Mouse (Mus musculus): ENCODE results near the gene Cd72. TPM values are rescaled to one million over a fixed set of nuclear protein-coding genes. Genes with fewer than 3 reads are reported as not detected.

Cd72 gene
- total and polyA plus RNA-seq, 2 experiments = 3.6 to 4.9 TPM

DNA sequence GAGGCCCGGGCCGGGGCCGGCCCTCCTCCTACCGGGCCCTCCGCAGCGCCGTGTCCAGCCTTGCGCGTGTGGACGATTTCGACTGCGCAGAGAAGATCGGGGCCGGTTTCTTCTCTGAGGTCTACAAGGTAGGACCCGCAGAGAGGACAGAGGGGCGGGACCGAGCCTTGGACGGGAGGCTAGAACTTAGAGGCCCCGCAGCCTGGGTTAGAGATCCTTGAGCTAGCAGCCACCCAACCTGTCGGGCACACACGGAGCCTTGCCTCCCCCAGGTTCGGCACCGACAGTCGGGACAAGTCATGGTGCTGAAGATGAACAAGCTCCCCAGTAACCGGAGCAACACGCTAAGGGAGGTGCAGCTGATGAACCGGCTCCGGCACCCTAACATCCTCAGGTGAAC lies 10.9 kb downstream of the Cd72 start:
- H3K4me3 ChIP-seq (ENCODE audit: insufficient read depth, low read depth, low read length) = peak overlapping the region; percentile 69
- no peaks in the 10 kb centered on the region for H3K27me3 ChIP-seq (ENCODE audit: control insufficient read depth, insufficient read depth, low read length)
- DNase-seq (ENCODE audit: extremely low read depth, low read depth, low spot score) = no peak
- peaks cover 6% of the 10 kb centered on the region; the same call in 1 of the 2 replicates for H3K36me3 ChIP-seq (ENCODE audit: control insufficient read depth, insufficient read depth, low read length)
- TF ChIP-seq CTCF (IDR thresholded peaks at IDR 0.05; ENCODE audit: low read depth, low read length) = no peak
- no peak for TF ChIP-seq POLR2A (IDR thresholded peaks at IDR 0.05; ENCODE audit: extremely low read depth, insufficient read depth, low read length)
- 2% methylated on average over 28 of the region's 28 CpGs for WGBS
- peak overlapping the region; percentile 92 for H3K9ac ChIP-seq (ENCODE audit: low read depth, low read length)
- H3K4me1 ChIP-seq (ENCODE audit: control insufficient read depth, insufficient read depth, low read length) = peaks cover 5% of the 10 kb centered on the region; the same call in 1 of the 2 replicates
- no peak overlapping the region for H3K27ac ChIP-seq (replicated peaks; ENCODE audit: insufficient read depth, low read depth, low read length)
- no peaks in the 10 kb centered on the region; the same call in 1 of the 2 replicates for H3K79me2 ChIP-seq (ENCODE audit: control insufficient read depth, insufficient read depth, low read length)

DNA sequence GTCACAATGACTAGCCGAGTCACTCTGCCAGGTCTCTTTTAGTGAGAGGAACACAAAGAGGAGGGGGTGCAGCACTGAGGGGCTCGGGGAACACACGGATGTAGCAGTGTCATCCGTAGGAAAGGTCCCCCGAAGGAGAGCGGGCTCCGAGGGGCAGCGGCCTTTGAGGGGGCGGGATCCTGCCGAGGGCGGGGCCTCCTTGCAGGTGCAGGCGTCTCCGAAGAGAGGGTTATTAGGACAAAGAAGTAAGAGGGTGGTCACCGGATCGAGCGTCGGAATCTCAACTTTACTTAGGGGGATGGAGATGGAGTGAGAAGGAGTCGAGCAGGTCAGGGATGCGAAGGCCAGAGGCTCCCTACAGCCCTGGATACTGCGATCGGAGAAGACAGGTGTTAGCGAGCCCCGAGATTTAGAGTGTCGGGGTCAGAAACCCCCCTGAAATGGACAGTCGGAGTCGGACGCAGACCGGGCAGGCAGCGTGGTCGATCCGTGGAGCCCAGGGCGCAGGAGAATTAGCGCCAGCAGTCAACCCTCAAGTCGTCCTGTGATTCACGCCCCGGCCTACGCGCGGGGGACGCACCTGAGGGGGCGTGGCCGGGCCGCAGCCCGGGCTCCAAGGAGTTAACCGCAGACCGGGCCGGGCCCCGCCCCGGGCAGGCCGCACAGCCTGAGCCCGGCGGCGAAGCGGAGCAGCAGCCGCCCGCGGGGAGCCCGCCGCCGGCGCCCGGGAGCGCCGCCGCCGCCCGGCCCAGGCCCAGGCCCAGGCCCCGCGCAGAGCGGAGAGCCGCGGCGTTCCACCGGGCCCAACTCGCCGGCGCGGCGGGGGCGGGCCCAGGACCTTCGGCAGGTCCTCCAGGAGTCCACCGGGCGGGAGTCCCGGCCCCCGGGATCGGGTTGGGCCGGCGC lies 11.7 kb downstream of the Cd72 start:
- H3K27ac ChIP-seq (replicated peaks; ENCODE audit: insufficient read depth, low read depth, low read length) = peak overlapping the region; percentile 80
- TF ChIP-seq CTCF (IDR thresholded peaks at IDR 0.05; ENCODE audit: low read depth, low read length) (no peak), POLR2A (IDR thresholded peaks at IDR 0.05; ENCODE audit: extremely low read depth, insufficient read depth, low read length) (no peak)
- H3K4me3 ChIP-seq (ENCODE audit: insufficient read depth, low read depth, low read length) = peak overlapping the region; percentile 69
- peaks cover 6% of the 10 kb centered on the region; the same call in 1 of the 2 replicates for H3K36me3 ChIP-seq (ENCODE audit: control insufficient read depth, insufficient read depth, low read length)
- H3K27me3 ChIP-seq (ENCODE audit: control insufficient read depth, insufficient read depth, low read length) = no peaks in the 10 kb centered on the region
- no peaks in the 10 kb centered on the region; the same call in 1 of the 2 replicates for H3K79me2 ChIP-seq (ENCODE audit: control insufficient read depth, insufficient read depth, low read length)
- H3K4me1 ChIP-seq (ENCODE audit: control insufficient read depth, insufficient read depth, low read length) = peaks cover 5% of the 10 kb centered on the region; the same call in 1 of the 2 replicates
- peak; percentile 60 for DNase-seq (ENCODE audit: extremely low read depth, low read depth, low spot score)
- H3K9ac ChIP-seq (ENCODE audit: low read depth, low read length) = peak overlapping the region; percentile 92
- under 1% methylated on average over 88 of the region's 88 CpGs for WGBS

DNA sequence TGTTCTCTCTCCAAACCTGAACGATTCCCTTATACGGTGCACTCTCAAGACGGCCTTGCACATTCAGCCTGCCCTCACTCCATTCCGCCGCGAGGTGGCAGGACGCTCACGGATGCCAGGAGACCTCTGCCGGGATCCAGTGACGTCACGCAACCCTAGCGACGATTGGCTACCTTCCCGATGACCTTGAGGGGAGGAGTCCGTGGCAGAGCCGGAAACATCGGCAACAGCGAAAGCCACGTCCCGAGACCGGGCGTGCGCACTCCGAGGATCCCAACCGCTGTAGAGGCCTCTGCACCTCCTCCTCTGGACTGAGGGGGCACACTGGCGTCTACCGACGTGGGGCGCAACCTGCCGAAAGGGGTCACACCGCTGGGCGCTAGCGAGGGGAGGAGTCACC lies 12.4 kb downstream of the Cd72 start:
- peak overlapping the region; percentile 69 for H3K4me3 ChIP-seq (ENCODE audit: insufficient read depth, low read depth, low read length)
- peak; percentile 98 for TF ChIP-seq CTCF (IDR thresholded peaks at IDR 0.05; ENCODE audit: low read depth, low read length)
- TF ChIP-seq POLR2A (IDR thresholded peaks at IDR 0.05; ENCODE audit: extremely low read depth, insufficient read depth, low read length) = peak; percentile 91
- under 1% methylated on average over 33 of the region's 33 CpGs for WGBS
- peaks cover 6% of the 10 kb centered on the region; the same call in 1 of the 2 replicates for H3K36me3 ChIP-seq (ENCODE audit: control insufficient read depth, insufficient read depth, low read length)
- H3K27me3 ChIP-seq (ENCODE audit: control insufficient read depth, insufficient read depth, low read length) = no peaks in the 10 kb centered on the region
- H3K9ac ChIP-seq (ENCODE audit: low read depth, low read length) = peak overlapping the region; percentile 73
- peak; percentile 93 for DNase-seq (ENCODE audit: extremely low read depth, low read depth, low spot score)
- peaks cover 5% of the 10 kb centered on the region; the same call in 1 of the 2 replicates for H3K4me1 ChIP-seq (ENCODE audit: control insufficient read depth, insufficient read depth, low read length)
- H3K27ac ChIP-seq (replicated peaks; ENCODE audit: insufficient read depth, low read depth, low read length) = peak overlapping the region; percentile 80
- H3K79me2 ChIP-seq (ENCODE audit: control insufficient read depth, insufficient read depth, low read length) = no peaks in the 10 kb centered on the region; the same call in 1 of the 2 replicates

DNA sequence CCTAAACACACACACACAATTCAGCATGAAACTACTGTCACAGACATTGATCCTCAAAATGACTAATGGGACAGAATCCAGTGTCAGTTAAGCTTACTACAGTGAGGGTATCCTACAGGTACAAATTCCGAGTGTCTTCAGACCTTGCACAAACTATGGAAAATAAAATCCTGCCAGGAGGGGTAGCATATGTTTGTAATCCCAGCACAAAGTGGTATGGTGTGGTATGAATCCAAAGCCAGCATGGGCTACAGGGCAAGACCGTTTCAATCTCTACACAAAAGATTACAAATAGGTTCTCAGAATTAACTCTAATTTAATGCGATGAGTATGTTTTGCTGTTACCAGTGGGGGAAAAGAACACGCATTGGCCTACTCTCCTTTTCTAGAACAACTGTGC lies 12.8 kb downstream of the Cd72 start, which contains the start of gene Tesk1:
TSS of gene Tesk1 (plus strand) at position 301 of the 400 bp plus-strand sequence.
- no peaks in the 10 kb centered on the region; the same call in 1 of the 2 replicates for H3K79me2 ChIP-seq (ENCODE audit: control insufficient read depth, insufficient read depth, low read length)
- DNase-seq (ENCODE audit: extremely low read depth, low read depth, low spot score) = no peak
- H3K9ac ChIP-seq (ENCODE audit: low read depth, low read length) = peak within 1 kb of the TSS; percentile 73
- H3K4me1 ChIP-seq (ENCODE audit: control insufficient read depth, insufficient read depth, low read length) = peaks cover 5% of the 10 kb centered on the region; the same call in 1 of the 2 replicates
- no peak for TF ChIP-seq POLR2A (IDR thresholded peaks at IDR 0.05; ENCODE audit: extremely low read depth, insufficient read depth, low read length)
- TF ChIP-seq CTCF (IDR thresholded peaks at IDR 0.05; ENCODE audit: low read depth, low read length) = no peak
- peak within 1 kb of the TSS; percentile 80 for H3K27ac ChIP-seq (replicated peaks; ENCODE audit: insufficient read depth, low read depth, low read length)
- 32% methylated on average over 4 of the region's 4 CpGs for WGBS
- peaks cover 6% of the 10 kb centered on the region; the same call in 1 of the 2 replicates for H3K36me3 ChIP-seq (ENCODE audit: control insufficient read depth, insufficient read depth, low read length)
- peak within 1 kb of the TSS; percentile 69 for H3K4me3 ChIP-seq (ENCODE audit: insufficient read depth, low read depth, low read length)
- H3K27me3 ChIP-seq (ENCODE audit: control insufficient read depth, insufficient read depth, low read length) = no peaks in the 10 kb centered on the region

DNA sequence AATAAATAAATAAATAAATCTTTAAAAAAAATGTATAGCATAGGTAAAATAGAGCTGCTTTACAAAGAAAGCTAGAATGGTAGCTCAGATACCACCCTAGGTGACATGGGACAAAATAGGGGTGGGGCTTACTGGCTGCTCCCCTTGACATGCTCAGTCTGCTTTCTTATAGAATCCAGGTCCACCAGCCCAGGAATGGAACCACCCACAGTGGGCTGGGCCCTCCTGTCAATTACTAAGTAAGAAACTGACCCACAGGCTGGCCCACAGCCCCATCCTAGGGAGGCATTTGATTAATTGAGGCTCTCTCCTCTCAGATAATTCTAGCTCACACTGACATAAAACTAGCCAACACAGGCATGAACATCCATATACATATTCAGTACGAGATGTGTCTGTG lies 21.6 kb downstream of the Cd72 start:
- H3K27me3 ChIP-seq (ENCODE audit: control insufficient read depth, insufficient read depth, low read length) = no peaks in the 10 kb centered on the region
- H3K4me3 ChIP-seq (ENCODE audit: insufficient read depth, low read depth, low read length) = no peak overlapping the region
- DNase-seq (ENCODE audit: extremely low read depth, low read depth, low spot score) = no peak
- H3K36me3 ChIP-seq (ENCODE audit: control insufficient read depth, insufficient read depth, low read length) = no peaks in the 10 kb centered on the region
- 91% methylated on average over 1 of the region's 1 CpGs for WGBS
- H3K27ac ChIP-seq (replicated peaks; ENCODE audit: insufficient read depth, low read depth, low read length) = no peak overlapping the region
- TF ChIP-seq POLR2A (IDR thresholded peaks at IDR 0.05; ENCODE audit: extremely low read depth, insufficient read depth, low read length) = no peak
- no peak for TF ChIP-seq CTCF (IDR thresholded peaks at IDR 0.05; ENCODE audit: low read depth, low read length)
- no peak overlapping the region for H3K9ac ChIP-seq (ENCODE audit: low read depth, low read length)
- peaks cover 2% of the 10 kb centered on the region; the same call in 1 of the 2 replicates for H3K4me1 ChIP-seq (ENCODE audit: control insufficient read depth, insufficient read depth, low read length)
- H3K79me2 ChIP-seq (ENCODE audit: control insufficient read depth, insufficient read depth, low read length) = no peaks in the 10 kb centered on the region

Data from liver, adult 2 months (tissue).